Mouse (Mus musculus) C2C12 (cell line): Measurements from ENCODE around the gene Cramp1l.

Source experiments
- CTCF ChIP-seq: IDR thresholded peaks from one replicate; pipeline ENCODE4 v1.5.1; 2011; ENCODE audit not compliant: control insufficient read depth, insufficient read depth, insufficient read length
- USF1 ChIP-seq: IDR thresholded peaks from one replicate; pipeline ENCODE4 v1.6.1; 2011; ENCODE audit warnings: low read depth, mild to moderate bottlenecking, control low read depth, moderate library complexity

GRCm38 (mm10) chr17:24936259-24937237 lies 79.0 kb downstream of the Cramp1l start, which contains the start of gene Mapk8ip3:
- no peak for TF ChIP-seq USF1
- no peak for TF ChIP-seq CTCF
